Mouse (Mus musculus) right cerebral cortex, postnatal 10 days (tissue): ENCODE results near the gene 4930512M02Rik.
A peak's percentile ranks its signal among the peaks of the same experiment; 100 is the strongest.

Experiments
- DNase-seq, 2 experiments: peaks; one replicate each; pipeline ENCODE4 v3.0.0; 2021; ENCODE audit warnings: low spot score in 2 of 2

4930512M02Rik gene

DNA sequence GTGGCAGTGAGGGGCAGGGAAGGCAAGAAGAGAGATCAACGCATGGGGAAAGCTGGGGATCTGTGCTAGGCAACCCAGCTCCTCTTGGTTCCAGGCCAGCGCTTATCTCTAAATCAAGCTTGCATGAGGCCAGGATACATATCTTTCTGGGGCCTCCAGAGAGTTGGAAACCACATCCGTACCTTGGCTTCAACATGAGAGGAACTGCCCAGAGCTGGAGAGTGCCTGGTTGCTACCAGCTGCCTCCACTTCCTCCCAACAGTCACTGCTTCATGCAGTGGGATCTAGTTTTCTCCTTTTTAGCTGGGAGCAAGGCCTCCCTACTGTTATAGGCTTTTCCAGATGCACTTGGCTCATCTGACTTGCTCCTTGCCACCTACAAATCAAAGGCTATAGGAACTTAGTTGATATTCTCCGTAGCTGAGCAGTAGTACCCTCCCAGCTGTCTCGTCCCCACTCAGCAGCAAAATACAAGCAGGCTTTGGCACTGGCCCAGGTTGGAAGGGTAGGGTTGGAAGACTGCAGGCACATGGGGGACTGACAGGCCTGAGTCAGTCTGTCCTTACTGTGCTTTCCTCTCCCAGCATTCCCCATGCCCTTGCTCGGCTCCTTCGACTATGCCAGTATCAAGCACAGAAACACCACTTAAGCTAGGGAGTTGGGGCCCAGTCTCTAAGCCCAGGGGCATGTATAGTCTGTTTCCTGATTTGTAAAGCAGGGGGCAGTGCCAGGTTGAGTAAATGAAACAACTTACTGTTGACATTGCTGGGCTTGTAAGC lies 63.2 kb downstream of the 4930512M02Rik start:
- DNase-seq: peak; percentile 26 to 39

DNA sequence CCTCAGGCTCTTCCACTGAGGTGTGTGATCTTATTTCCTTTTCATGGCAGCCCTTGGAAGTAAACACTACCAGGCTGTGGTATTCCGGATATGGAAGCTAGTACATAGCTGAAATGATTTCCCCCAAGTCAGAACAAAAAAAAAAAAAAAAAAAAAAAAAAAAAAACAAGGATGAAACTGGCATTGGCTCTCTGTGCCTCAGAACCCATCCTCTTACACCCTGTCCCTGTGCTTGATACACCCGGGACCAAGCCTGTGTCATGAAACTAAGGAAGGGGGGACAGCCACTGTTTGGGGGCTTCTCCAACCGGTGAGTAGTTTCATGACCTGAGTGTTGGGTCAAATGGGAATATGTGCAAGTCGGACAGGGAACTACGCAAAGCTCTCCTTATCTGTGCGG lies 66.5 kb downstream of the 4930512M02Rik start:
- DNase-seq: no peak

DNA sequence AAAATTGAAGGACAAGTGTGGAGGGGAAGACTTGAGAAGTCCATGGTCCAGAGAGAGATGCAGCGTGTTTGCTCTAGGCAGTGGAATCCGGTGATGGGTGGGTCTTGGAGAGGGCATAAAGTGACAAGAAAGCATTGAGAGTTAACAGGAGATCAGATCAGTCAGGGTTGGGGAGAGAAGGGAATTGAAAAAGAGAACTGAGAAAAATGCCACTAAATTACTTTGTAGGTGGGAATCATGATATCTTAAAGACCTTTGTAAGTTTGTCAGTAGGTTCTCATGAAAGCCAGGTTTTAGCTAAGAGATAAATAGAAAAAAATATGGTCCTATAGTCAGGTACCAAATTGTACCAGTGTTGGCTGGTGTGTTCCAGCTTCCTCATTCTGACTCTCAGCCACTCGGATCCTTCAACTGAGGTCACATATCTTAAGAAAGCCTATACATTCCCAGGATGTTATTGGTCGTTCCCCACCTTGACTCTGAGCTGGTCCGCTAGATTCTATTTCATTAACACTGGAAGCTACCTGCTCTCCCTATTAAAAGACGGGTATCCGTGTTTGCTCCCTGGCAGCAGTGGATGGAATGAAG lies 68.4 kb downstream of the 4930512M02Rik start:
- DNase-seq: no peak

GRCm38 (mm10) chr11:11558662-11559061 lies 69.0 kb downstream of the 4930512M02Rik start:
- no peak for DNase-seq

DNA sequence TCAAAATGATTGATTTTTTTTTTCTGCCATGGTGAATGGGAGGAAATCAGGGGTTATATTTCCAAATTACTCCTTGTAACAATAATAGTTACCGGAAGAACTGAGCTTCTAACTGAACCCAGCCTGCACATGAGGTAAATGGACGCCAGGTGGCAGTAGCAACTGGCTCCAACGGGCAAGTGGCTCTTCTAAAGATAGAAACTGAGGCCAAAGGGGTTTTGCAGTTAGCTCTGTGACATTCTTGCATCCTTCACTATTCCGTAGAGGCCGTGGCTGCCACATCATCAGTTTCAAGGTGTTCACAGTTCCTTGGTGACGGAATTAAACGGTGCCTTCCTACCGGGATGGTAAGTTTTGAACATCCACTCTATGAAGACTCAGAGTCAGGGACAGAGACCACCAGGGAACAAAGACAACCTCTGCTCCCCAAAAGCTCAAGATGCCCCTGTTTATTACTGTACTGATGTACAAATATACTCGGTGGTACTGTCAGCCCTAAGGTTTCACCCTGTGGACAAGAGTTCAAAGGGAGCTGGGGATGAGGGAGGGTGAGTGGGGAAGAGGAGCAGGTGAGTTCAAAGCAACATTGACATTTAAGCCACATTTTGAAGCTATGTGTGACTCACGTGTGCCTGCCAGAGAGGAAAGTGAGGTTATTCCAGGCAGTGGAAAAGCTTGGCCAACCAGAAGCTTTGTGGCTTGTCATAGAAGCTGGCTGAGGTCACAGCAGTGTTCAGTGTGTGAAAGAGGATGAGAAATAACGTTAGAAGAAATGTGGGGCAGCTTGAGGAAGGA lies 70.3 kb downstream of the 4930512M02Rik start:
- peak in 1 of 2 experiments; percentile 50 for DNase-seq

- DNase-seq: no peak
Measured at GRCm38 (mm10) chr11:11556186-11556585, 71.4 kb downstream of the 4930512M02Rik start.

DNA sequence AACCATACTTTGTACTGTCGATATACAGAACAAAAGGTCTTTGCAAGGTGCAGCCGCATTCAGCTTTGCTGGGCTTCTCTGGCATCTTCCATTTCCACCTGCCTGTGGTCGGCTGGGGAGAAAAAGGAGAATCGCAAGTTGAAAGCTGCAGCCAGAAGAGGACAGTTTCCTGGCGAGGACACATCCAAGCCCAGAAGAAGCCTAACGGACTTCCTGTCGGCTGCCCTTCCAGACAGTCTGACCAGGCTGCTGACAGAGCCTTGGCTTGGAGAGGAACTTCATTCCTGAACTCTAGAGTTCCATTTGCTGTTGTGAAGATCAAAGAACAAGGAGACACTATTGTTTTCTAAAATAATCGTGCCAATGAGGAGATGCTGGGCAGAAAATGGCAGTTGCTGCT lies 72.1 kb downstream of the 4930512M02Rik start:
- DNase-seq: peak in 1 of 2 experiments; percentile 28

DNA sequence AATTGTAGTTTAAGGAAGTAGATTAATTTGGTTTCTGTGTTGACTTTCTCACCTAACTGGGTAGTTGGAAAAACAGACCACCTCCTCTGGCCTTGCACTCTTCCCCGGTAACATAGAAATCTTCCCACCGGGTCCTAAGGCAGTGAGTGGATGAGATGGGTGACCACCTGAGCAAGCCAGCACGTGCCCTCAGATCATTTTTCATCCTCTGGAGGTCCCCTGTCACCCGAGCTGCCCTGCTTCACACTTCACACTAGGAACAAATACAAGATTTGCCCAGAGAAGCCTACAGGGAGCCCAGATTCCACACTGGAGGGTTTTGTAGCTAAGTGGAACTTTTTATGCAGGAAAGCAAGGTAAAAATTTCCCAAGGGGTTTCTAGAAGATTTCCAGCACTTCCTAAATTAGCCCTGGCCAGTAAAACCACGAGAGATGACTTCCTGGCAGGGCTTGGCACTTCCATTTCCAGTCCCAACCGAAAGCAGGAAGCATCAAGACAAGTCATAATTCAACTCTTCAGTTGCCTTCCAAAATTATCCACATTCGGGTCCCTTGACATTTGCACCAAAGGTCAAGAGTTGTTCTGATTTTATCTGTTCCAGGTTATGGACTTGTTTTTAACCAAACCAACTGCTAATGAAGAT lies 79.9 kb downstream of the 4930512M02Rik start:
- DNase-seq: no peak

DNA sequence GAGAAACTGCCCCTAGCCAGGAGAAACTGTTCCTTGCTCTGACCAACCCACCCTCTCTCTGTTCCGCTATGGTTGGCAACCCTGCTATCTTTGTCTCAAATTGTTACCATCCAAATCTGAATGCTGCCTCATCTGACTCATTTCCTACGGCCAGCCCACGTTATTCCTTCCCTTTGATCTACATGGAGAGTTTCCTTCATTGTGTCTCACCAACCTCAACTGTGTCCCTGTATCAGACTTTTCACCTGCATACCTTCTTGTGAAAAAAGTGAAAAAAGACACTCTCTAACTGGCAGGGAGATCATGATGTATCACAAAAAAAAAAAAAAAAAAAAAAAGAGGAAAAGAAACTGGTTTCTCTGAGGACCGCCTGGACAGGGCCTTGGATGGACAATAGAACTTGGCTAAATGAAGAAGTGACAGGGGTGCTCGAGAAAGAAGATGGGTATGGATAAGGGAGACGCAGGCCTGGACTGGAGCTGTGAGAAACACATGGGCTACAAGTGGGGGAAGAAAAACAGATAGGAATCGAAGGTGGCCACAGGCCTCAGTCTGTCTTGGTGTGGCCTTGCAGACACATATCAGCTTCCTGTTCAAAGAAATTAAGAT lies 80.6 kb downstream of the 4930512M02Rik start:
- no peak for DNase-seq

- DNase-seq: no peak
Measured at GRCm38 (mm10) chr11:11545948-11546347, 81.7 kb downstream of the 4930512M02Rik start.
